Mouse (Mus musculus): ENCODE measurements around the gene Nfkbiz.
A peak's percentile ranks its signal among the peaks of the same experiment; 100 is the strongest.

Gene Nfkbiz

DNA sequence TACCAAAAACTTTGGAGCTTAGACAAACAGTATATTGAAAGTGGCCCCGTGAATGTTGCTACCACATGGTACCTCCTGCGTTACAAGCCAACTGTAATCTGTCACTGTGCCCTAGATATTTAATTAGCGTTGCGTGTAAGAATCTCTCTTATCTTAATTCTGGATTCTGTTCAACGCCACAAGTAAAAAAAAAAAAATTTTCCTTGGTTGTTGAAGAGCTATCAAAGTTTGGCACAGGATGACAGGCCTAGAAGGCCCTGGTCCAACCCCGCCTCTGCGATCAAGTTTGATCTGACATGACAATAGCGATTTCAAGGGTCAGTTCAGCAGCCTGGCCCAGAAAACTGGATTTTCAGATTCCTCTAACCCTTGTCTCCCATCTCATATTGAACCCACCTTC, 6.1 kb downstream of the Nfkbiz start:
- no peak for ATAC-seq (ENCODE audit: low TSS enrichment)

DNA sequence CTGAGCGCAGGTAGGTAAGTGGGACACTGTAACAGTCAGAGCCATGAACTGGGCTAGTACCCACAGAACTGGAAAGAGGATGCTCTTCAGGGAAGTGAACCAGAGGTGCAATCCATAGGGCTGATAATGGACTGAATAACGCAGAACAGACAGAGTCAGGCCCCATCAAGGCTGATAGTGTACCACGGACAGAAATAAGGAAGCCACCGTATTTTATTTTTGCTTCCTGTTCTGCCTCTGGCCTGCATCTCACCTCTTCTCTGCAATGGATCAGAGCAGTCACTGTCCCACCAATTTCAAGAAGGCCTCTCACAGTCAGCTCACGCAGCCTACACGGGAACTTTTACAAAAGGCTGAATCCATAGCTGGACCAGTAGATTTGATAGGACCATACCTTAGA, 6.7 kb downstream of the Nfkbiz start:
- no peak for ATAC-seq (ENCODE audit: low TSS enrichment)

DNA sequence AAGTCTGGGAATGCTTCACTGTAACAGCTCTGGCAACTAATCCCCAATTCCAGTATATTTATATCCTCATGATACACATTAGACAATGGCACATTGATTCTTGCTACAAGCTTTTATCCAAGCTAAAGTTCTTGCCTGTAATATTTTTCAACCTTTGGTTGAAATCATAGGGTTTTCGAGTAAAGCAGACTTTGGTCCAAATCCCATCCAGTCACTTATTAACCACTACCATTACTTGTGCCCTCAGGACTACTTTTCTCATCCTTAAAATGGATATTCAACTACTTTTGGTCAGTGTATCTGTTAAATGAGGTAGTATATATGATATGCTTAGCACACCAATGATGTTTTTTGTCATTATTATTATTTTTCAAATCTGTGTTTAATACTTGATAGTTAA, 7.2 kb downstream of the Nfkbiz start:
- no peak for ATAC-seq (ENCODE audit: low TSS enrichment)

DNA sequence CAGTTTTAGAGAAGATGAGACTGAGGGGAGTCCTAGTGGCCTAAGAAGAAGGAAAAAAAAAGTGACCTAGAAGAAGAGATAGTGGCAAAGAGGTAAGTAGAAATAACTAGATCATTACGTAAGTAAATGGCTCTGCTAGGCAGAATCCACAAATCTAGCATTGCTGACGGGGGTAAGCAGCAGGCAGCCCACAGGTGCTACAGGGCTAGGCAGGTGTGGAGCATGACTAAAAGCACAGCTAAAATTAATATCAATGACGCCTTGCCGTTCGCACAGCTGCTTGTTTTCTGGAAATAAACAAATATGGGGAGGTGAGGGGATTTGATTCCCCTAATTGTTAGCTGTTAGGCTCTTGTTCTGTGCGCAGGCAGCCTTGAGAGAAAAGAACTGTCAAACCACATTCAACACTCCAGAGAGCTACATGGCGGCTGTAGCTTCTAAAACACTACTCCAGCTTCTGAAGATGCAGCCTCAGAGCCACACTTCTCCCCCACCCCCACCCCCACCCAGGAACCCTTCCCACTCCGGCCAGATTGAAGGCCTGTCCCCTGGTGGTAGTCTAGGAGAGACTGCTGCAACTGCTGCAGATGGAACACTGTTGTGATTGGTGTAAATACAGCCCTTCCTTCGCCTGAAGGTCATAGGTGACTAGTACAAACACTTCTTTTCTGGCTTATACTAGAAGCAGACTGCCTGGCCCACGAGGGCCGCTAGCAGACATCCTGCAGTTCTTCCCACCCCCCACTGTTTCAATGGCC, 15.1 kb downstream of the Nfkbiz start:
- no peak for ATAC-seq (ENCODE audit: low TSS enrichment)

DNA sequence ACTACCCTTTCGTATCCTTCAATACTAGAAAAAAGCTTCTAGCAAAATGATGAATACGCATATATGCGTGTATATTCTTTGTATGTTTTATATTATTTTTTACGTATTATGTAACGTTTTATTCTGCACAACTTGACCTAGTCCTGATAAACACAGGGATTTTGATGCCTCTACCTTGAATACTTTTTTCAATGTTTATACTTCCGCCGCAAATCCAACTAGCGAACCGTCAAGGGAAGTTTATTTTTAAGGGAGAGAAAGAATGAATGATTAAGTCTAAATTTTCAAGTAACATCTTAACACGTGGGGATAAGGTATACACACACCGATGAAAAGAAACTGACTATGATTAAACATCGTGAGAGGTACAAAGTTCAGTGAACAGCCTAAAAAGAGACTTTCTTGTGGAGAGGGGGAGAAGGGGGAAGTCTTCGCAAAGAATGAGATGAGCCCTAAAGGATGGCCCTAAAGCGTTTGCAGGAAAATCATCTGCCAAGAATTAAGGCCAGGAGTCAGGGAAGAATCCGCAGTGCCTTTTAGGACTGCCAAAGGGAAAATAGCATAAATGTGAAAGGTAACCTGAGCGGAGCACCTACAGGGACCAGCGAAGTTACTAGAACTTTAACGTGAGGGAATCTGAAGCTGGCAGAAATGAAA, 15.8 kb downstream of the Nfkbiz start:
- no peak for ATAC-seq (ENCODE audit: low TSS enrichment)

DNA sequence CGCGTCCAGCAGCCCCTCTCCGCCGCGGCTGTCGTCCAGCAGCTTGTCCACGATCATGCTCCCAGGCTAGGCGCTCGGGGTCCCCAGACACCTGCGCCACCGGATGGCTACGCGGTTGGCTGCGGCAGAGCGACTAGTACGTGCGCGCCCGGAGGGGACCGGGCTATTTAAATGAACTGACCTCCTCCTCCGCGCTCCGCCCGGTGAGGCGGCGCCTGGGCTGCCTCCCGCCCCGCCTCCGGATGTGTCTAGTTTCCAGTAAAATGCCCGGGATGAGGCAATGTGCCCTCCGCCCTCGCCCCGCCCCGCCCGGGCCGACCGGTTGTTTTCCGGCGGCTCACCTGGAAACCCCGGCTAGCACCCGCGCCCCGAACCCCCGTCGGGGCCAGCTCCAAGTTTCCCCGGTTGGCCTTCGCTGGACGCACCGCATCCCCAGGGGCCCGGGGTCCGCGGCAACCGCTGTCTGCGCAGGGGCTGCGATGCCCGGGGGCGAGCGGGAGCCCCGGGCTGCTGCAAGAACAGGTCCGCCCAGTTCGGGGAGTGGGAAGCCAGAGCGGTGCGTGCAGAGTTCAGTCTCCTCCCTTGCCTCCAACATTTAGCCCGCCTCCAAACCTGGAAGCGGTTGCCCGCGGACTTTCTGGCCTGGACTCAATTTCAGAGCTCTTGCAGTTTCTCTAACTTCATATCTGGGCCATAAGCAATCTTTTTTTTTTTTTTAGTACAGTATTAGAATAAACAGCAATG, 16.5 kb downstream of the Nfkbiz start:
- ATAC-seq (ENCODE audit: low TSS enrichment), result peak; percentile 82

DNA sequence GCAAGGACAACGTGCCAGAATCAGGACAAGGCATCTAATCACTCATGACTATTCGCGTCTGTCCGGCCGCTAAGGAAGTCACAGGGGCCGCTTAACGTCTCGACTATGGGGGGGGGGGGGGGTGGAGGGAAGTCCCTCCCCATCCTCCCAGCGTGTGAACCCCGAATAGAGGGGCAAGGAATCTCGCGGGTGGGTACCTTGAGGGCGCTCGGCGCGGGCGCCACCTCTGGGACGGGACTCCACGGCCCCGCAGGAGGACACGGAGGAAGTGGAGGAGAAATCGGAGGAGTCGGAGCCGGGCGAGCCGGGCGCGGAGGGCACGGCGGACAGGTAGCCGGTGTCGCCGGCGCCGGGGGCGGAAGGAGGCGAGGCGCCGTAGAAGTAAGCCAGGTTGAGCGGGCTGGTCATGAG, 17.1 kb downstream of the Nfkbiz start:
- ATAC-seq (ENCODE audit: low TSS enrichment), result peak; percentile 31

DNA sequence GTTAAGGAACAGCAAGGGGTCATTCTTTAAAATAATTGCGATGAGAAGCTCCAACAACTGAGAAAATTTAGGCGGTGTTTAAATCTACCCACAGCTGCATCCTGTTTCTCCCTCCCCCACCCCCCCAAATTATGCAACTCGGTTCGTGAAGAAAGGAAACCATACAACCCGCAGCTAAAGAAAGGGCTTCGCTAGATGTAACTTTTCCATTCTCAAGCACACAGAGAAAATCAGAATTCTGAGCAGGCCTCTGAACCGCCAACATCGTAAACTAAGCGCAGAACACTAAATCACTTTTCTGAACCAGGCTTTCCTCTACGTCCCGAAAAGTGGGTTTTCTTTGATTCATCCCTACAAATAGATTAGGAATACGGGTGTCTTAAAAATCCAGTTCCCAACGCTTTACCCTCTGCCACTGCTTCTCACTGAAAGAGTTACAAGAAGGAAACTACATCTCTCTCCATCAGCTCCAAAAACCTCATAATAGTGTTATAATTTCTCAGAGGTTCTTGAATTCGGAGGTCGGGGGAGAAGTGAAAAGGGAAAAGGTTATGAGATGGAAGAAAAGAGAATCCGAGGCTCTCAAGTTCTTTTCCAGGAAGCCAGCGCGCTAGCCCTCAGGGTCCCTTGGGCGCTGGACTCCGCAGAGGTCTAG, 17.7 kb downstream of the Nfkbiz start:
- ATAC-seq (ENCODE audit: low TSS enrichment), result peak; percentile 17

DNA sequence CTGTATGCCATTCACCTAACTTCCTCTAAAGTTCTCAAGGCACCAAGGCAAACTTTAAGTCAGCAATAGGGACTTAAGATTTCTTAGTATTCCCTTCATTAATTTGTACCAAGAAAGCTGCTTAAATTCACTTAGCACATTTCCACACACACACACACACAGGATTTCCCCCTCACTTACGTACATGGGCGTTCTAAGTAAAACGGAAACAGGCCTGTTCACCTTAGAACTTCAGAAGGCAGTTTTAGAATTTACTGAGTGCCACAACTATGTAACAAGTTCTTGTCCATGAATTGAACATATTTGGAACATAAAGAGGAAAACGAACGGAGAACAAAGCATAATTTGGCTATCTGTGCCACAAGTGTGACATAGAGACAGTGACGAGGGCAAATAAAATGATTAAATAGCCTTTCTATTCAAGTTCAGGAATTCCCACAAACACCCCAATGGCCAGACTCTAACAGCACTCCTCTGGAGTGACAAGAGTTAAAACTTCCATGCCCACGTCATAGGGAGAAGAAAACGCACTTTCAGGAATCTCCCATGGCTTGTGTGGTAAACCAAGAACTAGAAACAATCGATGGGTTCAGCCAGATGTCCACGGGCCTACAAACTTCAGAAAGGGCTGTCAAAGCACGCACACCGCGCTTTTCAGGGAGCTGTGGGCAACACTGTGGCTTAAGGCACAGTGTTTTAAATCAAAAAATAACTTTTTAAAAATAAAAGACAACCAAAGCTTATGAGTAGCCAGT, 18.4 kb downstream of the Nfkbiz start:
- ATAC-seq (ENCODE audit: low TSS enrichment), result 0 out of 2 replicates have a peak, but pooled peaks have one; percentile 13

DNA sequence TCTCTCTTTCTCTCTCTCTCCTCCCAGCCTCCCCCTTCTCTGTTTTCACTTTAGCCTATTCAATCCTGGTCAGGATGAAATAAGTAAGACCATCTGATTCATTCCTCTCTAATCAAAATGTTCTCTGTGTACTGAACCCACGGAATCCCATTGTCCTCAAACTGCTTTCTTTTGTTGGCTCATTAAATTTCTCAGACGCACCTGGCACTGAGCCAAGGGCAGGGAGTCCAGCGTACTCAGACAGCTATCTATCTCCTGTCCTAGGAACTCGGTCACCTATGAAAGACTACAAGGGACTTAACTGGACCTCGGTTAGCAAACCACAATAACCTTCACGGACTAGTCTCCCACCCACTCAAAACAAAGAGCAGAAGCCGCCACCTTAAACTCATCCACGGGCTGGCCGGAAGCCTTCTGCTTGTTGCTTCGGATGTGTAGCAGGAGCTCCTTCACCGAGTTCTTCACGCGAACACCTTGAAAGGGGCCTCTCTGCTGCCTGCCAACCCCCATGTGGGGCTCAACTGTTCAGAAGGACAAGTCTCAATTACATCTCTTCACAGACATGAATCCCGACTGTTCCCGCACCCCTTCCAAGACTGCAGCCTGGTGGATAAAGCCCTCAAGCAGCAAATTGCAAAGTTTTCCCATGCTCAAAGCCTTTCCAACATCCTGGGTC, 19.4 kb downstream of the Nfkbiz start:
- no peak for ATAC-seq (ENCODE audit: low TSS enrichment)

DNA sequence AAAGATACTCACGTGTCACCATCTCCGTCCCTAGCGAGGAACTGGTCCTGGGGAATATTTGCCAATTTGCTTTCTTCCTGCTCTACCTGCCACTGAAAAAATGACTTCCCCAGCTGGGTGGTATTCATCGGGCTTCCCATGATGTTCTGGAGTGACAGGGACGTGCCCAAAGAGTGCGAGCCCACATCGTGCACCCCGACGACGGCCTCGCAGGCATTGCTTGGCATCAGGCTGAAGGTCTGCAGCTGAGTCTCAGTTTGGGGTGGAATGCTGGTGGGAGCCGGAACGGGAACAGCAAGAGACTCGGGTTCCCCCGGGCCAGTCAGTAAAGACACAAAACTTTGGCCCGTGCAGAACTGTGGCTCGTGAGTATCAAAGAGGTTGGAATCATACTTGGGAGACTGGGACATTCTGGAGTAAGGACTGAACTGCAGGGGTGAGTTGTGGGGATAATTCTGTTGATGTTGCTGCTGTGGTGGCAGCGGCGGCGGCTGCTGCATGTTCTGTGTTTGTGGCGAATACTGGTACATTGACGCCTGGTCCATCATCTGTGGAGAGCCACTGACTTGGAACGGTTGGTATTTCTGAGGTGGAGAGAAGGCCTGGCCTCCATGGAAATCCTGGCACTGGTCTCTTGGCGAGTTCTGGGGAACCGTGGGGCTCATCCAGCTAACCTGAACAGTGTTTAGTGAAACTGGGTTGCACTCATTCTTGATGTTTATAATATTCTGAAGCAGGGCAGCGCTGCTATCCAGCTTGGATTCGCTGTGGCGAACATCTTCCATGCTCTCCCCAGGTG, 20.8 kb downstream of the Nfkbiz start:
- no peak for ATAC-seq (ENCODE audit: low TSS enrichment)

DNA sequence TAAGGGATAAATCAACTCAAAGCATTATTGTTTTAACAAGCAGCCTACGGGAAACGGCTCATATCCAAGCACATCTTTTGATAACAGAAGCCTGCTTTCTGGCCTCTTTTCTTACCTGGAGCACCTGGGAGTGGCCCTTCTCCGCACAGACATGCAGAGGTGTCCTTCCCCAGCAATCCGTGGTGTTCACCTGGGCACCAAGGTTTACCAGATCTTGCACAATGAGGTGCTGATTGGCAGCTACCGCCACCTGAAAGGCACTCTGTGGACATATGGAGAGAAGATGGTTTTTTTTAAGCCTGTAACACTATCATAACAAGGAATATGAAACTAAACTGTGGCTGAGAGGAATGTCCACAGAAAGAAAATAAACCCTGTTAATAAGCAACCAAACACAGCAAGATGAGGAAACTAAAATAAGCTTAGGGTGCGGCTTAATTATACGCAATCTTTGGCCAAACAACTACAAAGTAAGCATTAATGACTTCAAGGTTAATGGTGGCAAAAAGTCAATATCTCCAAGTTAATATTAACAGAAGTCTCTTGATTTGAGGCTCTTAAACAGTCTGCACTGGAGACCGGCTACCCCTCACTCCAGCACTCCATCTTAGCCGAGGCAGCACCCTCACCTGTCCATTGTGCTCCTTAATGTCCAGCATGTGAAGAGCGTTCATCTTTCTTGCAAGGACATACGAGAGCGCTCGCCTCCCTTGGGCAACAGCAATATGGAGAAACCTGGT, 22.3 kb downstream of the Nfkbiz start:
- no peak for ATAC-seq (ENCODE audit: low TSS enrichment)

DNA sequence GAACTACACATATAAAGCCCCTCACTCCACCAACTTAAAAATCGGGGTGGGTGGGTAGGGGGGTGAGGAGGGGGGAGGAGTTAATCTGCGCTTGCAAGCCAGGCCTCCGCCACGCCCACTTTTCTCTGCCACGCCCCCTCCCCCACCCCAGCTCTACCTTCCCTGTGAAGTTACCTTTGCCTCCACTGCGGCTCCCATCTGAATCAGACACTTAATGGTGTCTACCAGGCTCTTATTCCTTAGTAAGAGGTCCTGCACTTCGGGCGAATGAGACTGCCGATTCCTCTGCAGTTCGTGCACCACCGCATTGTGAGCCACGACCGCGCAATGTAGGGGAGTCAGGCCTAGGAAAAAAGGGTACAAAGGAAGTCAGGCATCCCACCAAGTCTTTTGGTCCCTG, 23.2 kb downstream of the Nfkbiz start:
- no peak for ATAC-seq (ENCODE audit: low TSS enrichment)

DNA sequence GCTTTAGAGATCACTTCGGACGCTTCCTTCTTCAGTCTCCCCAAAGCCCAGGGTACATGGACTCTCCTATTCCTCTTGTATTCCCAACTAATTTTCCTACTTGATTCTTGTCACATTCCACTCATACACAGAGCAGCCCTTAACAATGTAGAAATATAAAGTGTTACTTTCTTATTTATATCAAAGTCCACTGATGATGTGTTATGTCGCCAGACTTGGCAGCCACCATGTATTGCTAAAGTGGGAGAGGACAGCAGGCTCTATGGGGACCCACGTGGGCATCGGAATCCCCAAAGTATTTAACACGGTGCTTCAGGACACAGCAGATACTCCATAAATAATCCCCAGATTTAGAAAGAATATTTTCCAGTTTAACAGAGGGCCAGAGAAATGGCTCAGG, 24.0 kb downstream of the Nfkbiz start:
- ATAC-seq (ENCODE audit: low TSS enrichment), result no peak

DNA sequence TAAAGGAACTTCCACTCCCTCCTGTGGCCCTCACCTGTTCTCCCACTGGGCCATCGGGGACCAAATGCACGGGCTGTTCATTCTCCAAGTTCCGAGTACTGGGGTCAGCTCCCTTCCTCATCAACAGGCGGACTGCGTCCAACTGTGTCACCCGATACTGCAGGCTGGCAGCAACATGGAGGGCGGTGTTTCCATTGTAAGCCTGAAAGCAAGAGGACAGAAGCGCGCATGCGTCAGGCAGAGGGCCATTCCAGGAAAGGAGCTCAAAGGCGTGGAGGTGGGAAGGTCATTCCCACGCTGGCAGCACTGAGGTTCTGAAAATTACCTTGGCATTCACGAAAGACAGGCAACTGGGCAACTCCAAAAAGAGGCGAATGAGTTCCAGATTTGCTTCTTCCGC, 24.8 kb downstream of the Nfkbiz start:
- no peak for ATAC-seq (ENCODE audit: low TSS enrichment)

DNA sequence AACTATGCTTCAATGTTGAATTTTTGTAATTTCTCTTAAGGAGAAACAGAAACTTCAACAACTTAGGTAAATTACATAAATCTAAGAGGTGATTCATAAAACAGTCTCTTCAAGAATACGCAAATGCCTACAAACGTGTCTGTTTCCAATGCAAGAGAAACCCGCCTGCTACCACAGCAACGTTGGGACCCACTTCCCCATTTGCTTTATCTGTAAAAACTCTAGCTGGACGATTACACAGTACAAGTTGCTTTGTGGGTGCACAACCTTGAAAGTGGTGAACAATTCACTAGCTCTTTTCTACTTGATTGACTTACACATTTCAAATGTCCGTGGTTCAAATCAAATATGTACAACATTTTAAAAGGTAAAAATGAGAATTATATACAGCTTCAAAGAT, 26.9 kb downstream of the Nfkbiz start:
- no peak for ATAC-seq (ENCODE audit: low TSS enrichment)

DNA sequence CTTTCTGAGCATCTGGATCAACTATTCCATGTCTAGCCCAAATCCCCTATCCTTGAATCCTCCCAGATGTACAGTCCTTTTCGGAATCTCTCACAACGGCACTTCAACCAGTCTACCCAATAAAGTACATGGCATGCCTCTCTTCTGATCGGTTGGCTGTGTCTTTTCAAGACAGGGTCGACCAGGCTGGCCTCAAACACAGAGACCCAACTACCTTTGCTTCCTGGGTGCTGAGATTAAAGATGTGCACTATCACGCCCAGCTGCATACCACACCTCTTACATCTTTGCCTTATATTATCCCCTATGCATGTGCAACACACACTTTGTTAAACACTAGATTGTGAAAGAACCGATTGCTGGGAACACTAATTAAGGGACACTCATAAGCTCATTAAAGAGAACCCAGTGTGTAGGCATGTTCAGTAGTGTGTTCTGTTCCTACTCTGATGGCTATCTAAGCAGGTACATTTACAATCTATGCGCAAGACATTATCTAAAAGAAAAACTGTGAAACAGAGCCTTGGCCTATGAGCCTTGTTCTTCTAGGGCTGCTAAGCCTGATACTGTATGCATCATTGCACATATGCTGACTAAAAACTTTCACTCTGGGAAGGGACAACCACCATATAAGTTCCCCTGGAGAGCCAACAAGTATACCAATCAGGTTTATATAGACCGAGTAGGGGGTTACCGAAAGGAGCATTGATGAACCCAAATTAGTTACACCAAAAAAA, 28.8 kb downstream of the Nfkbiz start:
- ATAC-seq (ENCODE audit: low TSS enrichment), result no peak

DNA sequence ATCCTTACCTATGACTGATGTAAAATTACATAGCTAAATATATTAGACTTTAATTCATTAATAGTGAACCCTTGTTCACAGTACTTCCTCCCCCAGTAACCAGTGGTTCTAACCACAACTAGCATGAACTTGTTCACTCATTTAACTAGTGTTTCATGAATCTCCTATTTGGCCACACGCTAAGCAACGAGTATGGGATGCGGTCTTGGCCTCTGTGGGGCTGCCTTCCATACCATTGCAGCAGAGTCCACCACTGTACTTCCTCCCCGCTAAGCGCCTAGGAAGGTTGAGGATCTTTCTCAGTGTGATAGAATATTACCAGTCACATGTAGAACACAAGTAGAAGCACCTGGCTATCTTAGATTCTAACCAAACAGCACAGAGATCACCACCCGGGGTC, 29.4 kb downstream of the Nfkbiz start:
- ATAC-seq (ENCODE audit: low TSS enrichment), result no peak

DNA sequence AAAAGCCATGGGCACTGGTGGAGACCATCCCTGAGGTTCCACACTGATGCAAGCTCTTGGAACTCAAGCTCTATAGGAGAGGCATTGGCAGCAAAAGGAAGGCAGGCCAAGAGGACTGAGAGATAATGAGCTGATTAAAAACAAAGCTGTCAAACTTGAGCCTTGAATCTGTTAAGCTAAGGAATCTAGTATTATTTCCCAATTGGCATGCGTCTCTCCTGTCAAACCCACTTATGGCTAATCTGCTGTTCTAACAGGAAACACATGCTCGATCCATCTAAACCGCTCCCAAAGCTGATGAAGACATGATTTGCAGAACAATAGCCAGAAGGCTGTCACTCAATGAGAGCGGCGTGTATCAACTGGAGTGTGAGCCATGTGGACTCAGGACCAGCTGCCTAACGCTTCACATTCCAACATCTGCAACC, 31.2 kb downstream of the Nfkbiz start:
- no peak for ATAC-seq (ENCODE audit: low TSS enrichment)

Measured in frontal cortex, adult (tissue).